Mouse (Mus musculus) ES-E14 (cell line): Measurements from ENCODE around the gene Gm20920. TPM values are rescaled to one million over a fixed set of nuclear protein-coding genes. Genes with fewer than 3 reads are reported as not detected.
"Not testable (repeated sequence)": the region's sequence is repeated elsewhere in the genome, so short reads cannot be mapped to it uniquely, and the experiment has no call there.

Source experiments
- DNase-seq: peaks from one replicate; pipeline ENCODE4 v3.0.0-alpha.2; 2013; ENCODE audit warnings: low read depth, low spot score
- H3K27ac ChIP-seq: 2 replicates; pipeline ENCODE4 v1.5.1; 2012; ENCODE audit warnings: low read depth, mild to moderate bottlenecking, low read length, moderate library complexity, mixed read lengths; ENCODE audit not compliant: poor library complexity, insufficient read depth, severe bottlenecking
- H3K36me3 ChIP-seq: 2 replicates; pipeline ENCODE4 v1.6.1; 2012; ENCODE audit warnings: mild to moderate bottlenecking, low read length, moderate library complexity, mixed read lengths; ENCODE audit not compliant: control insufficient read depth, poor library complexity, insufficient read depth, severe bottlenecking
- H3K4me1 ChIP-seq, 2 experiments: fragments of 150-350 bp in 1 of 2; sonication (generic) in 1 of 2; 2 replicates each; pipeline ENCODE4 v1.6.1; 2012; ENCODE audit warnings: low read length in 2 of 2, mild to moderate bottlenecking in 1 of 2, mixed read lengths in 1 of 2; ENCODE audit not compliant: control insufficient read depth in 2 of 2, insufficient read depth in 2 of 2, poor library complexity in 1 of 2
- H3K4me3 ChIP-seq, 2 experiments: fragments of 150-350 bp in 1 of 2; sonication (generic) in 1 of 2; 2 replicates each; pipeline ENCODE4 v1.5.1; 2012; ENCODE audit warnings: low read length in 2 of 2, low read depth in 1 of 2, mild to moderate bottlenecking in 1 of 2, mixed read lengths in 1 of 2; ENCODE audit not compliant: insufficient read depth in 1 of 2, poor library complexity in 1 of 2, severe bottlenecking in 1 of 2
- H3K9ac ChIP-seq: 2 replicates; pipeline ENCODE4 v1.6.1; 2012; ENCODE audit warnings: low read depth, mild to moderate bottlenecking, low read length, mixed read lengths; ENCODE audit not compliant: poor library complexity, insufficient read depth, severe bottlenecking
- H3K9me3 ChIP-seq: fragments of 150-350 bp; sonication (generic); 2 replicates; pipeline ENCODE4 v1.6.1; 2012; ENCODE audit warnings: low read depth, mild to moderate bottlenecking, low read length; ENCODE audit not compliant: control insufficient read depth, insufficient read depth
- in situ Hi-C, 2 experiments: fragments of 600-800 bp; cut with MboI; formaldehyde crosslinking; loops; one replicate each; pipeline ENCODE4 v1.15.1; 2025; ENCODE audit warnings: low sequenced_read_pairs in 2 of 2, inconsistent platforms in 1 of 2; ENCODE audit not compliant: unreplicated experiment in 2 of 2
- total RNA-seq: library from RNA; depleted of rRNA; stranded (reverse); fragments of 300-350 nt; gene quantifications from 2 replicates; pipeline ENCODE4 v1.2.3, GENCODE M21; 2012; rRNA removed

Gm20920 gene
- not detected in 2 replicates for total RNA-seq

GRCm38 (mm10) chrY:51851820-51852219 lies at the start of gene Gm20920:
Gene Gm20920, plus strand, starts transcription at chrY:51852120.
- H3K9ac ChIP-seq, in situ Hi-C loops, H3K36me3 ChIP-seq, H3K4me3 ChIP-seq, H3K4me1 ChIP-seq, H3K9me3 ChIP-seq, DNase-seq, H3K27ac ChIP-seq: not testable (repeated sequence)
